Mouse (Mus musculus) adrenal gland, postnatal 14 days (tissue): ENCODE measurements around the gene Mrpl24. TPM values are rescaled to one million over a fixed set of nuclear protein-coding genes. Genes with fewer than 3 reads are reported as not detected.

ENCODE experiments used
- DNase-seq: peaks from one replicate; pipeline ENCODE4 v3.0.0; 2021; ENCODE audit warnings: mixed read lengths
- total RNA-seq: library from RNA; stranded (reverse); gene quantifications from 2 replicates; pipeline ENCODE4 v1.2.3, GENCODE M21; 2021

Gene Mrpl24
- total RNA-seq, 1 experiment from 2014 or later = 115 TPM

DNA sequence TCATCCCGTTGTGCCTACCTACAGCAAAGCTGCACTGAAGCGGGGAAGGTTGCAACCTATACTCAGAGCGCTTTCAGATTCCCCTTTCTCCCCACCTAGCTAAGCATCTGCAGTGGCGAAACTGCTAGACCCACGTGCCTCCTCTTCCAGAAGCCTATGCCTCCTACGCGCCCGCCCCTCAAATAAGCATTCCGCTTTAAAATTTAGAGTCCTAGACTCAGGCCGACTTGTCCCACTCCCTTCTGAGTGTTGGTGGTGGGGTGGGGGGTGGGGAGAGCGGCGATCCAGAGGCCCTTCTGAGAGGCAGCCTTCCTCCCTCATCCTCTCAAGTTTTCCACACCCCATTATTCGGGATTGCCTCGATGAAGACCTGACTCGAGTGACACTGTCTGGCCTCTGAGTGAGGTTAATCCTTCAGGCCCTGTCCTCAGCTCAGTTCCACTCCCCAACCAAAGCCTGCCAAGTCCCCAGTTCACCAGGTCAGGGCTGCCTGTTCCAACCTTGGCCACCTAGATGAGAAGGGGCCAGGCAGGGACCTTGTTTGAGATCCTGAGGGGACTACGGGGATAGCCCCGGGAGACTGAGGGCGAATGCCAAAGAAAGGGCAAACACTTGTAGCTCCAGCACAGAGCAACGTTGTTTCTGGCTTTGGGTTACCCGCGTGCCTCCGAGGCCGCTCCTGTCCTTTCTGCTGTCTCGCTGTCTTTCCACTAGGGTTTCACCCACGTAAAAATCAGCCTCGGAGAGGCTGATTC, 27.9 kb downstream of the Mrpl24 start:
- DNase-seq = no peak

DNA sequence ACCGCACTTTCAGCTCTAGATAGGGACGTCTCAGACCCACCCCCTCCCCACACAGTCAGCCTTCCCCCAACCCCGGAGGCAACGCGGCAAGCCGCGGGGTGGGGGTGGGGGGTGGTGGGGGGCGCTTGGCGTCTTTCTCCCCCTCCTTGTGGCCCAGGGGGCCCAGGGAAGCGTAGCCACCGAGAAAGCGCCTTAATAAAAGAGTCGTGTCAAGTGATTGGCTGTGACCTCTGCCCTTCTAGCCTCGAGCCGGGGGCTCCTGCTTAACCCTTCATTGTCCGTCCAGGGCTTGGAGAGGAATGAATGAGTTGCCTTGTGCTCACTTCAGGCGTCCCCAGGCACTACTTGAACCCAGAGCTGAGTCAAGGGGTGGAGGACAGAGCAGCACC, 28.5 kb downstream of the Mrpl24 start:
- DNase-seq = no peak

DNA sequence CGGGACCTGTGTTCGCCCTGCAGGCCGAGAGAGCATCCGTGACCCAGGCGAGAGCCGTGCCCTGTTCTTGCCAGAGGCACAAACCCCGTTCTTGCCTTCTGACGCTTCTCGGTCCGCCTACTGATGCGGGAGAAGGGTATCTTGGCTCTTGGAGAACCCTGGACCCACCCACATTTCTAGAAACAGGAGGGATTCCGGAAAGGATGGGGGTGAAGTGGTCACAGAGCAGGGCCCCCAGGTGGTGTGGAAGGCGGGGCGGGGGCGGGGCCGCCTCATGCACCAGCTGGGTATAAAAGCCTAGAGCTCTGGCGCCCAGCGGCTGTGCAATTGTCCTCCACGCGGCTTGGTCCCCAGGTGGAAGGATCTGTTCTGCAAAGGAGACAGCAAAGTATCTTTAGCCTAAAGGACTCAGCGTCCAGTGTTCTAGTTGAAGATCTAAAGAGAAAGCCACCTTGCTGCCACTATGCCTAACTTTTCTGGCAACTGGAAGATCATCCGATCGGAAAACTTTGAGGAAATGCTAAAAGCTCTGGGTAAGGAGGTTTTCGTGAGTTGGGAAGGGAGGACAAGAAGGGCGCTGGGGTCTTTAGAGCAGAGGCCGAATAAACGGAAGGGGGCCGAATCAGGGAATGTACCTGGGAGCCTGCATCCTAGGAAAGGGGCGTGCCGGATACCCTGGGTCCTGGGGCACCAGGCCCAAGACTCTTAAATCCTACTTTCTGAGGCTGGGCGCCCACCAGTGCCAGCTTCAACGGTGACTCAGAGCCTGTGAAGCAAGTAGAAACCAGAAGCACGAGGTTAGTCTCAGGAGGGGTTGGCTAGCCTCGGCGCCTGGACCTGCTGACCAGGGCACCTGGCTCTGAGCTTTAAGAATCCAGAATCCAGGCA, 29.3 kb downstream of the Mrpl24 start, which contains the start of gene Crabp2:
TSS of gene Crabp2 (plus strand) at position 289 of the 888 bp plus-strand sequence.
- no peak for DNase-seq

DNA sequence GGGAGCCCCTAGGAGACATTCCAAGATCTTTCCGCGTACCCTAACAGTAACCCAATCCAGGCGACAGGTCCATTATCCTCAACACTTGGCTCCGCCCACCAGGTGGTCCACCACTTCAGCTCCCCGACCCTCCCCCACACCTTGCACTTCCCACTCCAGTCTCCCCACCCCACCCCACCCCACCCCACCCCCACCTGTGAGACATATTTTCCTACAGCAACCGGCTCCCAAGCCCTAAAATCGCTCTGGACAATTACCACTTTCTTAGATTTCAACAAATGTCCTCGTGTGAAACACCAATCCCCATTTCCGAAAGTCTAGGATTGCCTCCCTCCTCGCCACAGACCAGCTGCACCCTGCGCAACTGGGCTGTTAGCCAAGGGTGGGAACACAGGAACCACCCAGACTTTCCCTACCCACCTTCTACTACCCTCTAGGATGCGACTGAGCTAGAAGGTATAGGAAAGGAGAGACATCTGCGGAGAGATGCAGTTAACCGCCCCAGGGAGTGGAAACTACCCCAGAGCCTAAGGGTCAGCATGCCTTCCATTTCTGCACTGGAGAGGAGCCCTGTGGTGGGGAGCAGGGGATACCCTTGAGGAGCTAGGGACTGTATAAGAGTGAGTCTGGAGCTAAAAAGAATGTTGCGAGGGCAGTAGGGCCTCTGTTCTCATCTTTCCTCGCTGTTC, 30.1 kb downstream of the Mrpl24 start:
- no peak for DNase-seq

DNA sequence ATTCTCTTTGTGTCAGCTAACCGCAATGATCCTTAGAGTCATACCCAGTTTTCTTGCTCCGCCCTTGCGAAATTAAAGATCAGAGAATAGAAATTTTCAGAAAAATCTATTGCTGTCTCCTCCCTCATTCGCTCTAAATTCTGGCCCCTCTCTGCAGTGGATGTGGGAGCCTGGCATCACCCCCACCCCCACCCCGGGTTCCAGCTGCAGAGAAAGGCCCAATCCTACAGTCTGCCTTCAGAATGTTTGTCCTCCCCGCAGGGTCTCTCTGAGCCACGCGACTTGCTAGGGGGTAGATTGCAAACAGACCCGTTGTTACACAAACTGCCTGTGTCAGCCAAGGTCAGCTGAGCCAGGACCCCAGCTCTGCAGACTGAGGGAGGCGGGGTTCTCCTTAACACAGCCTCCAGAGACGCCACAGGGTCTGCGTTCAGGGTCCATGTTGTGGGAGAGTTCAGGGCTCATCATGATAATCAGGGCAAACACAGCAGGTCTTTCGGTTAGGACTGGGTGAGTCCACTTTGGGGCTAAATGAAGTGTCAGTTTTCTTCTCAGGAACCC, 30.7 kb downstream of the Mrpl24 start:
- no peak for DNase-seq

DNA sequence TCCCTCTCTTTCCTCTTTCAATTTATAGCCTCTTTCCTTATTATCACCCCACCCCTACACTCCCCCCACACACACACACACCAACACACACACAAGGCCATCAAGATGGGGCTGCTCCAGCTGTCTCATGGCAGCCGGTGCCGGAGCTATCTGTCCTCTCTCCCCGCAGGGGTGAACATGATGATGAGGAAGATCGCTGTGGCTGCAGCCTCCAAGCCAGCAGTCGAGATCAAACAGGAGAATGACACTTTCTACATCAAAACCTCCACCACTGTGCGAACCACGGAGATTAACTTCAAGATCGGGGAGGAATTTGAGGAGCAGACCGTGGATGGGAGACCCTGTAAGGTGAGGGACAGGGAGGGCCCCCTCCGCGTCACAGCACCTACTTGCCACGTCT, 32.6 kb downstream of the Mrpl24 start:
- DNase-seq = no peak

DNA sequence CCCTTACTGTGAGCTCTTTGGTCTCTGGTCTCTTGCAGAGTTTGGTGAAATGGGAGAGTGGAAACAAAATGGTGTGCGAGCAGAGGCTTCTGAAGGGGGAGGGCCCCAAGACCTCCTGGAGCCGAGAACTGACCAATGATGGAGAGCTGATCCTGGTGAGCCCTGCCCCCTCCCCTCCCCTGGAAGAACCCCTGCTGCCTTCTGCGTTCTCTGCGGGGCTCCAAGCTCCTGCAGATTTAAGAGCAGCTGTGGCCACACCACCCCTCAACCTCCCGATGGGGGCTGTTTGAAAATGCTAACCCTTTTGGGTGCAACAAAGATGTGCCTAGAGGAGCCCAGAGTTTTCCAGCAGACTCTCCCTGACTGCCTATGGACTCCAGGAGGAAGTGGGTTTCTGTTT, 33.1 kb downstream of the Mrpl24 start:
- no peak for DNase-seq

DNA sequence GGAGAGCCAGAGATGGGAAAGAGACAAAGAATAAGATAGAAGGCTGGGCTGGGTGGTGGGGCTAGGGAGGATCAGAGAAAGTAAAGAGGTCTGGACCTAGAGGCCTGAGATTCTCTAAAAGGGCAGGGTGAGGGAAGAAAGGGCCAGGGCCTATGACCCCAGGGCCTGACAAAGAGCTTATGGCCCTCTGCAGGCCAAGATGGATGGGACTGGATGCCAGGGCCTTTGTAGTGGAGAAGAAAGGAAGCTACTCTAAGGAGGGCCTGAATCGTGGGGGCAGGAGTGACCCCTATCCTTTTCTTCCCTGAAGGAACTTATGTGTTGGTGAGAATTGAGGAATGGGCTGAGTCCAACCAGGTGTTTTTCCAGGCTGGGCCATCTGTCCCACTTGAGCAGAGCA, 38.8 kb downstream of the Mrpl24 start:
- DNase-seq = no peak

DNA sequence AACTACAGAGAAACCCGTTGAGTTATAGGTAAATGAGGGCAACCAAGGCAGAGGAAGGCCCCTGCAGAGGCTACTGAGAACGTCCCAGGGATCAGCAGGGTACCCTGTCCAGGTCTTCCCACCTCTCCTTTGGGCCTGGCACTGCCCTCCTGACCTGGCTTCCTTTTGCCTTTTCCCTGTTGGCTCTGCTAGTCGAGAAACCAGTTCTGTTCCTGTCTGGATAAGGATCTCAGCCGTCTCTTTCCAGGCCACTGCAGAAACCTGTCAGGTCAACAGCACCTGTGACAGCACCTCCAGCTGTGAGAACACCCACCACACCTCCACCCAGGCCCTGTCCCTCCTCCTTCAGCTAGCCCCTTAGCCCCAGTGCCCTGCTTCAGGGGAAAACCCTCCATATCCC, 39.2 kb downstream of the Mrpl24 start:
- DNase-seq = no peak

DNA sequence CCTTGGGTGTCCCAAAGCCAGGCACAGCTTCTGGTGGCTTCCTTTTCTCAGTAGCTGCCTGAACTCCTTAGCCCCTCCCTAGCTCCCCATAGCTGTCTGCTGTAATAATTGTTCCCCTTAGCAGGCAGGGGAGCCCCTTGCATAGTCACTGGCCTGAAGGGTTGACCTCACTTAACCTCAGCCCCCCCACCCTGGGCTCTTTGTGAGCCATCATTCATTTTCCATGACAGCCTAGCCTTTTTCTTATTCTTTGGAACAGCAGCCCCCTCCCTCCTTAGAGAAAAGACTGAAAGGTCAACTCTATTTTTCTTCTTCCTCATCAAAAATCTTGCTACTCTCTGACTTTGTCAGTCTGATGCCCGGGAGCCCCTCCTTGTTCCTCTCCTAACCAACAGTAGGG, 39.7 kb downstream of the Mrpl24 start:
- no peak for DNase-seq

DNA sequence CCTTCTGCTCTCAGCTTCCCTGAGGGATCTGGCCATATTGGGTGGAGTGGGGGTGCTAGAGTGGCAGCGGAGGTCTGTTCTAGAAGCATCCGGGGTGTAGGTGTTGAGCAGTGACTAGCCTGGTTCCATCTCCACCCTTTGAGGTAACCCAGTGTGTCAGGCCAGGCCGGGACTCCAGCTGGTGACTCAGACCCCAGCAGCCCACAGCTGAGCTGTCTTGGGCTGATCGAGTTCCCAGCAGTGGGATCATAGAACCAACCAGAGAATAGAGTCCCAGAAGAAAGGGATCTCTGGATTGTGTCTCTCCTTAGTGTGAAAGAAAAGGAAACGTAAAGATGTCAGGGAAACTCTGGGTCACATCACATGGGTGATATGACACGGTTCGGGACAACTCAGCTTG, 40.1 kb downstream of the Mrpl24 start:
- no peak for DNase-seq

DNA sequence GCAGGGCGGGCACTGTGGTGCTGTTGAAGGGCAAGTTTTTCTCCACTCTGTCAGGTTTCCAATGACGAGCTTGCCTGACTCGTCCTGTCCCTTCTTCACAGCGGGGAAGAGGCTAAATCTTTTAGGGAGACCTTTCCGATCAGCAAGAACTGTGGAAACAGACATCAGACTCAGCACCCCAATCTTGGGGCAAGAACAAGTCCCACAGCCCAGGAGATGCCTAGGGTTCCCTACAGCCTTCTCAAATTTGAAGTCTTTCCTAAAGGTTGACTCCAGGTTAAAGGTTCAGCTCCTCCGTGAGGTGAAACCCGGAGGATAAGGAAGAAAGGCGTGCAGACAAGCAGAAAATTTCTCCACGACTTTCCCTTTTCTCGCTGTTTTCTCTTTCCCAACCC, 40.9 kb downstream of the Mrpl24 start:
- no peak for DNase-seq

DNA sequence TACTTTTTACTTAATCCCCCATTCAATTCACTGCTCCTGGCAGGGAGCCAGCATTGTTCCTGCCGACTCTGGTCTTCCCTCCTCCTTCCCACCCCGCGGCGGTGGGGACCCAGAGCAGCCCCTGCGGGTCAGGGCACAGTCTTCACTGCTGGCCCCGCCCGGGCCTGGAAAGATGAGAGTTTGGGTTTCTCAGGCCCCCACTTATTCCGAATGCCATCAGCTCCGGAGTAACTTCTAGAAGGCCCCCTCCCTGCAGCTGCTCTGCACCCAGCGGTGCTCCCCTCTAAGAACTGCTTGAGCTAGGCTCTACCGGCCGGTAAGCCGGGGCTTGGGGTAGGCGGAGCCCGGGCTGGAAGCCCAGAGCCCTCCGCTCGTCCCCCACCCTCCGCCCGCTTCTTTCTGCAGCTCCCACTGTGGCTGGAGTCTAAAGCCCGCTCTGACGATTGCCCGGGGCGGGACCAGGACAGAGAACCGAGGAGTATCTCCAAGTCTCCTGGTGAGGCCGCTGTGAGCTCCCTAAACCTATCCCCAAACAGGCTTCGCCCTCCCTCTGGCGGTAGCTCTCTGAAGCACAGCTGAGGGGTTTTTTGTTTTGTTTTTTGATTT, 41.4 kb downstream of the Mrpl24 start:
- peak; percentile 93 for DNase-seq

DNA sequence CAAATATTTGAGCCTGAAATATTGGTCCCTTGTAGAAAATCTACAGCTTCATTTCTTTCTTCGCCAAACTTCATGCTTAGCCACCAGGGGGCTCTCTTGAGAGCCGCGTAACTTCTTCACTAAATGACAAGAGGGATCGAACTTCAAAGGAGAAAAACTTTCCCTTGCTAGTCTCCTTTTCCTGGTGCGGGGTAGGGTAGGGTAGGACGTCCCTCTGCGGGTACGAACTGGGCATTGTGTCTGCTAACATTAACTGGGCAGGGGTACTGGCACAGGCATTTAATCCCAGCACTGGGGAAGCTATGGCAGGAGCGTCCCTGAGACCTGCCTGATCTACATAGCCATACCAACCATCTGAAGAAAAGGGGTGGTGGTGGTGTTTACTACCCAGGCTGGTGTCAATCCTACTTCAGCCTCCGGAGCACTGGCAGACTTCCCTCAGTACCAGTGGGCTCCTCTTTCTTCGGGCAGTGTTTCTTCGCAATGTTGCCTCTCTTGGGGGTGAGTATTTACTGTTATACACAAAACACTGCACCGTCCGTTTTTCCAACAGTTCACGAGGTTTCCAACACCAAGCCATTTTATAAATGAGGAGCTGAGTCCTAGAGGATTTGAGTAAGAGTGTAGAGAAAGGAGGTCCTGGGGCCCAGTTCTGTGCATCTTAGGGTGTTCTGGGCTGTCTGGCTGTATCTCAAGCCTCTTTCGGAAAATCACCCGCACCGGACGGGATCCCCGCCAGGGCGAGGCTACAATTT, 51.1 kb downstream of the Mrpl24 start:
- peak; percentile 70 for DNase-seq

DNA sequence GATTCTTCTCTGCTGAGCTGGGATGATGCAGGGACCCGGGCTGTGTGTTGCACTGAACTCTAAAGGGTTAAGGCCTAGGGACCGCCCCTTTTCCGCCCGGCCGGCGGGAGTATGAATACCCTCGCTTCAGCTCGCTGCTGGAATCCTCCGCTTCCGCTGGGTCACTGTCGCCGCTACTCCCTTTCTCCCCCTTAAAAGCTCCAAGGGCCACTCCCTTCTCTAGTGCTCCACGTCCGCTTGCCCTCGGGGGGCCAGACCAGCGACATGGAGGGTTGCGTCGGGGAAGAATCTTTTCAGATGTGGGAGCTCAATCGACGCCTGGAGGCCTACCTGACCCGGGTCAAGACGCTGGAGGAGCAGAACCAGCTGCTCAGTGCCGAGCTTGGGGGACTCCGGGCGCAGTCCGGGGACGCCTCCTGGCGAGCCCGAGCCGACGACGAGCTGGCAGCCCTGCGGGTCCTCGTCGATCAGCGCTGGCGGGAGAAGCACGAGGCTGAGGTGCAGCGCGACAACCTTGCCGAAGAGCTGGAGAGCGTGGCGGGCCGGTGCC, 51.7 kb downstream of the Mrpl24 start, which contains the start of gene Nes:
TSS of gene Nes (plus strand) at position 140 of the 550 bp plus-strand sequence.
- DNase-seq = peak; percentile 61

DNA sequence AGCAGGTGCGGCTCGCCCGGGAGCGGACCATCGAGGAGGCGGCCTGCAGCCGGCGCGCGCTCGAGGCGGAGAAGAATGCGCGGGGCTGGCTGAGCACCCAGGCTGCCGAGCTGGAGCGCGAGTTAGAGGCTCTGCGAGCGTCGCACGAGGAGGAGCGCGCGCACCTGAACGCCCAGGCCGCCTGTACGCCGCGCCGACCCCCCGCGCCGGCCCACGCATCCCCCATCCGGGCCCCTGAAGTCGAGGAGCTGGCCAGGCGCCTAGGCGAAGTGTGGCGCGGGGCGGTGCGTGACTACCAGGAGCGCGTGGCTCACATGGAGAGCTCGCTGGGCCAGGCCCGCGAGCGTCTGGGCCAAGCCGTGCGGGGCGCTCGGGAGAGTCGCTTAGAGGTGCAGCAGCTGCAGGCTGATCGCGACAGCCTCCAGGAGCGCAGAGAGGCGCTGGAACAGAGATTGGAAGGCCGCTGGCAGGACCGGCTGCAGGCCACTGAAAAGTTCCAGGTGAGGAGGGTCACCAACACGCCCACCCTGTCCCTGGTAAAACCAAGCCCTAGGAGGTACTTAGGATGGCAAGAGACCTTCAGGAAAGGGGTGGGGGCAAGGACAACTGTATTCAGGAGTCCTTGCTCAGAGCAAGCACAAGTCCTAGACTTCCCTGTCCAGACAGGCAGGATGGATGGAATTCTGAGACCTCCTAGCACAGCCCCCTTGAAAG, 52.3 kb downstream of the Mrpl24 start:
- peak; percentile 43 for DNase-seq

DNA sequence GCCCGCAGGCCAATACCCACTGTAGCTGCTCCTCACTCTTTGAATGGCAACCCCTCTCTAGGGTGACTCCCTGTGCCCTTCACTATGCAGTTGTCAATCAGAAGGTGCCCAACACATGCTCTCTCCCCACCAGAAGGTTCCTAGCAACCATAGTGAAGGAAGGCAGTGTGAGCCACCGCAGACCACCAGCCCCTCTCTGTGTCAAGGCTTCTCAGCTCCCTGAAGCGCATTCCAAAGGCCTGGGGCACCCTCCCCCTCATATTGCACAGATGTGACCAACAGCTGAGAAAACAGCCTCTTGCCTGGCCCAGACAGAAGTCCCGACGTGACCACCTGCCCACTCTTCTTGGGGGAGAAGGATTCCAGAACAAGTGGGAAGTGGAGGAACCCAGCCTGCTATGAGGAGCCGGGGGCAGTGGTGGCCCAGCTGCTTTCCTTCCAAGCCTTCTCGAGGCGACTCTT, 52.9 kb downstream of the Mrpl24 start:
- no peak for DNase-seq

DNA sequence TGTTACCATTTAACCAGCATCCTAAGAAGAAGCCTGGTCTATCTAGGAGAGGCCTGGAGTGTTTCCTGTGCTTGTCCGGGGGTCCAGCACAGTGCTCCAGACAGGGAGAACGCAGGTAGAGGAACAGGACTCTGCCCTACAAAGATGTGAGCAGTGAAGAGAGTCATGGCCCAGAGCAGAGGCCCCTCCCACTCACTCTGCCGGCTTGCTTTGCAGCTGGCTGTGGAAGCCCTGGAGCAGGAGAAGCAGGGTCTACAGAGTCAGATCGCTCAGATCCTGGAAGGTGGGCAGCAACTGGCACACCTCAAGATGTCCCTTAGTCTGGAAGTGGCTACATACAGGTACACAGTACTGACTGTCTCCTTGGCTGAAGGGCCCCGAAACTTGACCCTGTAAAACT, 53.5 kb downstream of the Mrpl24 start:
- DNase-seq = no peak
